Mouse (Mus musculus): Measurements from ENCODE around the gene Arf6.

DNA sequence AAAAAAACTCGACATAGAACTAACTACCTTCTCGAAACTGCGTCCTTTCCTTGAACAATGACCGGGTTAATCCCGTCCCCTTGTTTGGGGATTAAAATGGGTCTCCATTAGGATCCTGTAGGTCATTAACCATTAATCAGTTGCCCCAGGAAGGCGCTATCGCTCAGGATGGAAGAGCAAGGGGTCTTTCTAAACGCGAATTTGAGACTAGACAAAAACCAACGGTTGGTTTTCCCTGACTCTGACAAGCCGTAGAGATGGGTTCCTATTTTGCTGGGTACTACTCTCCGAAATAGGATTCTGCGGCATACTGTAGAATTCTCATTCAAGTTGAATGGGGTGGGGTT, 14.7 kb upstream of the Arf6 start:
- TF ChIP-seq MAX (IDR thresholded peaks at IDR 0.05) (no peak), CTCF (IDR thresholded peaks at IDR 0.05; ENCODE audit: control insufficient read depth, insufficient read depth, insufficient read length) (no peak), MYOD1 (IDR thresholded peaks at IDR 0.05; ENCODE audit: control insufficient read depth, insufficient read length, low read depth) (no peak), MYOG (IDR thresholded peaks at IDR 0.05; ENCODE audit: control insufficient read depth, extremely low read depth, insufficient read length) (no peak), FOSL1 (IDR thresholded peaks at IDR 0.05; ENCODE audit: insufficient read depth, low read length, poor library complexity, severe bottlenecking) (no peak)
